Mouse (Mus musculus): ENCODE results near the gene Gm10260. TPM values are rescaled to one million over a fixed set of nuclear protein-coding genes. Genes with fewer than 3 reads are reported as not detected.

The Gm10260 gene
- total and polyA plus RNA-seq, 2 experiments from 2014 or later: 3.3 to 531 TPM

- WGBS: 47% methylated on average over 2 of the region's 2 CpGs
- Histone ChIP-seq H3K36me3 (replicated peaks; ENCODE audit: control insufficient read depth, insufficient read depth, low read length) (no peaks in the 10 kb centered on the region), H3K27ac (ENCODE audit: low read depth) (peak overlapping the region; percentile 26; the same call in 1 of the 2 replicates), H3K4me1 (ENCODE audit: control insufficient read depth, insufficient read depth) (peaks cover 26% of the 10 kb centered on the region), H3K27me3 (ENCODE audit: control insufficient read depth, insufficient read depth, low read length) (no peaks in the 10 kb centered on the region), H3K9me3 (replicated peaks; ENCODE audit: control insufficient read depth, low read length) (no peaks in the 10 kb centered on the region), H3K4me3 (ENCODE audit: low read depth, low read length) (no peak overlapping the region), H3K4me2 (ENCODE audit: low read depth, low read length) (no peak overlapping the region), H3K9ac (replicated peaks; ENCODE audit: low read depth, low read length) (no peak overlapping the region)
- peak; percentile 30 for DNase-seq (ENCODE audit: low spot score)
- peak; percentile 37 for ATAC-seq (ENCODE audit: insufficient read depth, low read depth)
- TF ChIP-seq CTCF (IDR thresholded peaks at IDR 0.05; ENCODE audit: low read depth) (no peak), EP300 (IDR thresholded peaks at IDR 0.05; ENCODE audit: low read depth) (no peak)
Measured at GRCm38 (mm10) chr13:97777667-97778066, 17.2 kb upstream of the Gm10260 start.

GRCm38 (mm10) chr13:97776702-97777101 lies 16.3 kb upstream of the Gm10260 start:
- 49% methylated on average over 3 of the region's 3 CpGs for WGBS
- Histone ChIP-seq H3K4me1 (ENCODE audit: control insufficient read depth, insufficient read depth) (peaks cover 26% of the 10 kb centered on the region), H3K27me3 (ENCODE audit: control insufficient read depth, insufficient read depth, low read length) (no peaks in the 10 kb centered on the region), H3K4me2 (ENCODE audit: low read depth, low read length) (no peak overlapping the region), H3K4me3 (ENCODE audit: low read depth, low read length) (no peak overlapping the region), H3K27ac (ENCODE audit: low read depth) (peak overlapping the region; percentile 17; the same call in 1 of the 2 replicates), H3K36me3 (replicated peaks; ENCODE audit: control insufficient read depth, insufficient read depth, low read length) (no peaks in the 10 kb centered on the region), H3K9ac (replicated peaks; ENCODE audit: low read depth, low read length) (no peak overlapping the region), H3K9me3 (replicated peaks; ENCODE audit: control insufficient read depth, low read length) (peaks cover 1% of the 10 kb centered on the region; the same call in 1 of the 2 replicates)
- no peak for TF ChIP-seq EP300 (IDR thresholded peaks at IDR 0.05; ENCODE audit: low read depth)
- no peak for TF ChIP-seq CTCF (IDR thresholded peaks at IDR 0.05; ENCODE audit: low read depth)
- ATAC-seq (ENCODE audit: insufficient read depth, low read depth) (peak; percentile 62), DNase-seq (ENCODE audit: low spot score) (peak; percentile 71)

- H3K27me3 ChIP-seq (ENCODE audit: control insufficient read depth, insufficient read depth, low read length): no peaks in the 10 kb centered on the region
- H3K27ac ChIP-seq (ENCODE audit: low read depth): no peak overlapping the region
- ATAC-seq (ENCODE audit: insufficient read depth, low read depth): no peak
- H3K4me1 ChIP-seq (ENCODE audit: control insufficient read depth, insufficient read depth): peaks cover 26% of the 10 kb centered on the region
- WGBS: 91% methylated on average over 8 of the region's 8 CpGs
- H3K9ac ChIP-seq (replicated peaks; ENCODE audit: low read depth, low read length): no peak overlapping the region
- DNase-seq (ENCODE audit: low spot score): no peak
- H3K9me3 ChIP-seq (replicated peaks; ENCODE audit: control insufficient read depth, low read length): peaks cover 3% of the 10 kb centered on the region; the same call in 1 of the 2 replicates
- H3K36me3 ChIP-seq (replicated peaks; ENCODE audit: control insufficient read depth, insufficient read depth, low read length): no peaks in the 10 kb centered on the region
- H3K4me2 ChIP-seq (ENCODE audit: low read depth, low read length): no peak overlapping the region
- TF ChIP-seq CTCF (IDR thresholded peaks at IDR 0.05; ENCODE audit: low read depth) (no peak), EP300 (IDR thresholded peaks at IDR 0.05; ENCODE audit: low read depth) (no peak)
- no peak overlapping the region for H3K4me3 ChIP-seq (ENCODE audit: low read depth, low read length)
Measured at GRCm38 (mm10) chr13:97775907-97776306, 15.5 kb upstream of the Gm10260 start.

GRCm38 (mm10) chr13:97774740-97775425 lies 14.5 kb upstream of the Gm10260 start:
- ATAC-seq (ENCODE audit: insufficient read depth, low read depth) (peak; percentile 63; the same call in 1 of the 2 replicates), DNase-seq (ENCODE audit: low spot score) (peak; percentile 35)
- WGBS: 49% methylated on average over 10 of the region's 10 CpGs
- H3K4me1 ChIP-seq (ENCODE audit: control insufficient read depth, insufficient read depth): peaks cover 20% of the 10 kb centered on the region
- no peaks in the 10 kb centered on the region for H3K27me3 ChIP-seq (ENCODE audit: control insufficient read depth, insufficient read depth, low read length)
- H3K36me3 ChIP-seq (replicated peaks; ENCODE audit: control insufficient read depth, insufficient read depth, low read length): no peaks in the 10 kb centered on the region
- H3K4me3 ChIP-seq (ENCODE audit: low read depth, low read length): no peak overlapping the region
- 0 out of 2 replicates have a peak overlapping the region, but pooled peaks have one; percentile 10 for H3K27ac ChIP-seq (ENCODE audit: low read depth)
- H3K9ac ChIP-seq (replicated peaks; ENCODE audit: low read depth, low read length): no peak overlapping the region
- peaks cover 3% of the 10 kb centered on the region; the same call in 1 of the 2 replicates for H3K9me3 ChIP-seq (replicated peaks; ENCODE audit: control insufficient read depth, low read length)
- no peak overlapping the region for H3K4me2 ChIP-seq (ENCODE audit: low read depth, low read length)
- no peak for TF ChIP-seq EP300 (IDR thresholded peaks at IDR 0.05; ENCODE audit: low read depth)
- no peak for TF ChIP-seq CTCF (IDR thresholded peaks at IDR 0.05; ENCODE audit: low read depth)

GRCm38 (mm10) chr13:97769205-97769604 lies 8.8 kb upstream of the Gm10260 start:
- H3K4me3 ChIP-seq (ENCODE audit: low read depth, low read length): no peak overlapping the region
- H3K36me3 ChIP-seq (replicated peaks; ENCODE audit: control insufficient read depth, insufficient read depth, low read length): no peaks in the 10 kb centered on the region
- H3K4me2 ChIP-seq (ENCODE audit: low read depth, low read length): no peak overlapping the region
- H3K9ac ChIP-seq (replicated peaks; ENCODE audit: low read depth, low read length): no peak overlapping the region
- TF ChIP-seq EP300 (IDR thresholded peaks at IDR 0.05; ENCODE audit: low read depth): no peak
- no peak for TF ChIP-seq CTCF (IDR thresholded peaks at IDR 0.05; ENCODE audit: low read depth)
- DNase-seq (ENCODE audit: low spot score) (no peak), ATAC-seq (ENCODE audit: insufficient read depth, low read depth) (no peak)
- H3K9me3 ChIP-seq (replicated peaks; ENCODE audit: control insufficient read depth, low read length): peaks cover 3% of the 10 kb centered on the region; the same call in 1 of the 2 replicates
- WGBS: 83% methylated on average over 3 of the region's 3 CpGs
- H3K4me1 ChIP-seq (ENCODE audit: control insufficient read depth, insufficient read depth): 0 out of 2 replicates have a peak, but pooled peaks cover 4% of the 10 kb centered on the region
- H3K27ac ChIP-seq (ENCODE audit: low read depth): no peak overlapping the region
- H3K27me3 ChIP-seq (ENCODE audit: control insufficient read depth, insufficient read depth, low read length): no peaks in the 10 kb centered on the region
